Mouse (Mus musculus): ENCODE measurements around the gene Syt2.

DNA sequence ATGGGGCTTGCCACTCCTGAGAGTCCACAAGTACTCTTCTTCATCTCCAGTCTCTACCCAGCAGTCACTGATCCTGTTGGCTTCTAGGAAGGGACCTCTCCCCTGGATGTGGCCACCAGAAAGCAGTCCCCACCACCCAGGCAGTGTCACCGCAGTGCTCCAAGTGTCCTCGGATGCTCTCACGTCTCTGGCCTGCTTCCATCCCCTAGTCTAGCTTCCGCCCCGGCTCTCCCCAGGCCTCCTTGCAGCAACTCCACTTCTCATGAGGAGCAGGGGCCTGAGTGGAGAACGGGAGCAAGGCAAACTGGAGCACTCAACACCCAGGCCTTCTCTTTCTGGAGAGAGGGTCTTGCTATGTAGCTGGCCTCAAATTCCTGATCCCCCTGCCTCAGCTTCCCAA lies 112.7 kb downstream of the Syt2 start:
- no peak for TF ChIP-seq CTCF (IDR thresholded peaks at IDR 0.05; ENCODE audit: low read depth)
- TF ChIP-seq EP300 (IDR thresholded peaks at IDR 0.05; ENCODE audit: low read depth), result no peak

All from liver, embryonic 14.5 days (tissue).